Mouse (Mus musculus): ENCODE data around the gene Garem2. TPM values are rescaled to one million over a fixed set of nuclear protein-coding genes. Genes with fewer than 3 reads are reported as not detected.
A peak's percentile ranks its signal among the peaks of the same experiment; 100 is the strongest.

Gene Garem2
- polyA plus RNA-seq, 1 experiment from 2014 or later: 0.49 TPM

DNA sequence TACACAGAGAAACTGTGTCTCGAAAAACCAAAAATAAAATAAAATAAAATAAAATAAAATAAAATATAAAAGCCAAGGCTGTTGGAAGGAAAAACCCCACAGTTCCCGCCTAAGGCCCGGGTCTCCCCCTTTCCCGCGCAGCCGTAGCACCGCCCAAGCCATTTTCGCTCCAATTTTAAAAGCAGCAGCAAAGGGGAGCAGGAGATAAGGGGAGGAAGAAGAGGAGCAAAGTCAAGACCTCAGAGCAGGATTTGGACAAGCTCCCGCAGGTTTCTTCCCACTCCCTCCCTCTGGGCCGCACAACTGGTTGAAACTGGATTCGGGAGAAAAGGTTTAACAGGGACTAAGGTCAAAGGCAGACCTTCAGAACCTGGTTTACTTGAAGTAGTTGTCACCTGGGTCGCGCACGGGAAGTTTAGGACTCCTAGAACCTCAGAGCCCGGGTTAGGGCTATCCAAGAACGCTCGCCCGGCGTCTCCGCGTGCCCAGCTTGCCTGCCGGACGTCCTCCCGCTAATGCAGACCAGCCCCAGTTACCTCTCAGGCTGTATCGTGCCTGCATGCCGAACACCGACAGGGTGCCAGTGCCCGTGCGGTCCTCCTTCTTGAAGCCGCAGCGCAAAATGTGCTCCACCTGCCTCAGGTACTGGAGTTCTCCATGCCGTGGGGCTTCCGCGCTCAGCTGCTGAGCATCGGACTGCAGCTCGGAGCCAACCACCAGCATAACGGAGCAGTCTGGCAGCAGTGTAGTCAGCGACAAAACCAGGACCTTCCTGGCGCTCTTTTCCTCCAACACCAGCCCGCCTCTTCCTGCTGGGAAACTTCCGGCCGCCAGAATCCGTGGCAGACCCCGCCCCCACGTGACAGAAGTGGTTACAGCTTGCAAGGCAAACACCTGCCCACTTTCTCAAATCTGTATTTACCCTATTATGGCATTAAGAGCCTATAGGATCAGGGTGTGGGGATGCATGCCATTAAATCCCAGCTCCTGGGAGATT lies 31.8 kb upstream of the Garem2 start, which contains the start of gene Tyms:
TSS of gene Tyms (minus strand) at position 793 of the 997 bp plus-strand sequence.
- peak; percentile 94 for ATAC-seq (ENCODE audit: insufficient read depth)
- H3K4me3 ChIP-seq (ENCODE audit: low read depth, low read length): peak within 1 kb of the TSS; percentile 85
- peaks cover 36% of the 10 kb centered on the region for H3K36me3 ChIP-seq (ENCODE audit: insufficient read depth)
- no peaks in the 10 kb centered on the region for H3K27me3 ChIP-seq (ENCODE audit: insufficient read depth, low read length)
- peaks cover 4% of the 10 kb centered on the region; the same call in 1 of the 2 replicates for H3K4me1 ChIP-seq (ENCODE audit: insufficient read depth)
- H3K4me2 ChIP-seq: peak within 1 kb of the TSS; percentile 78
- H3K9ac ChIP-seq: peak within 1 kb of the TSS; percentile 87
- no peaks in the 10 kb centered on the region for H3K9me3 ChIP-seq (ENCODE audit: low read depth, low read length)
- no peak for TF ChIP-seq CTCF (IDR thresholded peaks at IDR 0.05; ENCODE audit: low read depth)
- 2% methylated on average over 45 of the region's 45 CpGs for WGBS
- peak within 1 kb of the TSS; percentile 95 for H3K27ac ChIP-seq (ENCODE audit: low read depth)
- DNase-seq: peak; percentile 90

- no peak overlapping the region for H3K9ac ChIP-seq
- TF ChIP-seq CTCF (IDR thresholded peaks at IDR 0.05; ENCODE audit: low read depth): no peak
- no peaks in the 10 kb centered on the region for H3K9me3 ChIP-seq (ENCODE audit: low read depth, low read length)
- no peak overlapping the region for H3K4me3 ChIP-seq (ENCODE audit: low read depth, low read length)
- no peaks in the 10 kb centered on the region for H3K27me3 ChIP-seq (ENCODE audit: insufficient read depth, low read length)
- no peak overlapping the region for H3K4me2 ChIP-seq
- H3K27ac ChIP-seq (ENCODE audit: low read depth): no peak overlapping the region
- DNase-seq: no peak
- H3K4me1 ChIP-seq (ENCODE audit: insufficient read depth): no peaks in the 10 kb centered on the region
- H3K36me3 ChIP-seq (ENCODE audit: insufficient read depth): no peaks in the 10 kb centered on the region
- 45% methylated on average over 13 of the region's 13 CpGs for WGBS
- ATAC-seq (ENCODE audit: insufficient read depth): no peak
Observed at GRCm38 (mm10) chr5:30092701-30093100, 12.3 kb upstream of the Garem2 start.

- TF ChIP-seq CTCF (IDR thresholded peaks at IDR 0.05; ENCODE audit: low read depth): no peak
- H3K4me3 ChIP-seq (ENCODE audit: low read depth, low read length): no peak overlapping the region
Observed at GRCm38 (mm10) chr5:30094399-30094798, 10.6 kb upstream of the Garem2 start.

GRCm38 (mm10) chr5:30095731-30096130 lies 9.2 kb upstream of the Garem2 start:
- no peaks in the 10 kb centered on the region for H3K36me3 ChIP-seq (ENCODE audit: insufficient read depth)
- no peaks in the 10 kb centered on the region for H3K4me1 ChIP-seq (ENCODE audit: insufficient read depth)
- ATAC-seq (ENCODE audit: insufficient read depth): no peak
- no peak for TF ChIP-seq CTCF (IDR thresholded peaks at IDR 0.05; ENCODE audit: low read depth)
- DNase-seq: no peak
- H3K9me3 ChIP-seq (ENCODE audit: low read depth, low read length): no peaks in the 10 kb centered on the region
- no peak overlapping the region for H3K27ac ChIP-seq (ENCODE audit: low read depth)
- 49% methylated on average over 6 of the region's 6 CpGs for WGBS
- H3K9ac ChIP-seq: no peak overlapping the region
- H3K27me3 ChIP-seq (ENCODE audit: insufficient read depth, low read length): no peaks in the 10 kb centered on the region
- no peak overlapping the region for H3K4me3 ChIP-seq (ENCODE audit: low read depth, low read length)
- H3K4me2 ChIP-seq: no peak overlapping the region

More at GRCm38 (mm10) chr5:30094399-30094798, 10.6 kb upstream of the Garem2 start:
- DNase-seq (no peak), ATAC-seq (ENCODE audit: insufficient read depth) (no peak)
- Histone ChIP-seq H3K4me1 (ENCODE audit: insufficient read depth) (no peaks in the 10 kb centered on the region), H3K9ac (no peak overlapping the region), H3K36me3 (ENCODE audit: insufficient read depth) (no peaks in the 10 kb centered on the region), H3K27ac (ENCODE audit: low read depth) (no peak overlapping the region), H3K4me2 (no peak overlapping the region), H3K27me3 (ENCODE audit: insufficient read depth, low read length) (no peaks in the 10 kb centered on the region), H3K9me3 (ENCODE audit: low read depth, low read length) (no peaks in the 10 kb centered on the region)
- WGBS: 35% methylated on average over 2 of the region's 2 CpGs

DNA sequence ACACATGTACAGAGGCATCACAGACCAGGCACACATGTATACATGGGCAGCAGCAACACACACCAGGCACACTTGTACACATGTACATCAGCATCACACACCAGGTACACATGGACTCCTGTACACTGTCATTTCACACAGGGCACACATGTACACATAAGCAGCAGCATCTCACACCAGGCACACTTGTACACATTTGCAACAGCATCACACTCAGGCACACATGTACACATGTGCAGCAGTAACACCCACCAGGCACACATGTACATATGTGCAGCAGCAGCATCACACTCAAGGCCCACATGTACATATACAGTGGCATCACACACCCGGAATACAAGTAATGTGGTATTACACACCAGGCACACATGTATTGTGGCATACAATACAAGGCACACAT lies 6.7 kb upstream of the Garem2 start:
- DNase-seq (no peak), ATAC-seq (ENCODE audit: insufficient read depth) (no peak)
- Histone ChIP-seq H3K4me1 (ENCODE audit: insufficient read depth) (no peaks in the 10 kb centered on the region), H3K27me3 (ENCODE audit: insufficient read depth, low read length) (0 out of 2 replicates have a peak, but pooled peaks cover 2% of the 10 kb centered on the region), H3K4me3 (ENCODE audit: low read depth, low read length) (no peak overlapping the region), H3K9me3 (ENCODE audit: low read depth, low read length) (no peaks in the 10 kb centered on the region), H3K4me2 (no peak overlapping the region), H3K9ac (no peak overlapping the region), H3K36me3 (ENCODE audit: insufficient read depth) (no peaks in the 10 kb centered on the region), H3K27ac (ENCODE audit: low read depth) (no peak overlapping the region)
- no peak for TF ChIP-seq CTCF (IDR thresholded peaks at IDR 0.05; ENCODE audit: low read depth)
- WGBS: 93% methylated on average over 1 of the region's 1 CpGs

- Histone ChIP-seq H3K4me1 (ENCODE audit: insufficient read depth) (no peaks in the 10 kb centered on the region), H3K4me3 (ENCODE audit: low read depth, low read length) (no peak overlapping the region), H3K9ac (no peak overlapping the region), H3K9me3 (ENCODE audit: low read depth, low read length) (no peaks in the 10 kb centered on the region), H3K27ac (ENCODE audit: low read depth) (no peak overlapping the region), H3K4me2 (no peak overlapping the region), H3K27me3 (ENCODE audit: insufficient read depth, low read length) (peaks cover 40% of the 10 kb centered on the region), H3K36me3 (ENCODE audit: insufficient read depth) (no peaks in the 10 kb centered on the region)
- WGBS: 82% methylated on average over 3 of the region's 3 CpGs
- no peak for DNase-seq
- TF ChIP-seq CTCF (IDR thresholded peaks at IDR 0.05; ENCODE audit: low read depth): no peak
- no peak for ATAC-seq (ENCODE audit: insufficient read depth)
Observed at GRCm38 (mm10) chr5:30103340-30103739, 1.6 kb upstream of the Garem2 start.

- H3K9me3 ChIP-seq (ENCODE audit: low read depth, low read length): no peaks in the 10 kb centered on the region
- H3K9ac ChIP-seq: no peak overlapping the region
- WGBS: 4% methylated on average over 12 of the region's 12 CpGs
- H3K27ac ChIP-seq (ENCODE audit: low read depth): no peak overlapping the region
- ATAC-seq (ENCODE audit: insufficient read depth): no peak
- no peaks in the 10 kb centered on the region for H3K4me1 ChIP-seq (ENCODE audit: insufficient read depth)
- no peaks in the 10 kb centered on the region for H3K36me3 ChIP-seq (ENCODE audit: insufficient read depth)
- peaks cover 40% of the 10 kb centered on the region for H3K27me3 ChIP-seq (ENCODE audit: insufficient read depth, low read length)
- no peak overlapping the region for H3K4me3 ChIP-seq (ENCODE audit: low read depth, low read length)
- TF ChIP-seq CTCF (IDR thresholded peaks at IDR 0.05; ENCODE audit: low read depth): peak; percentile 66
- H3K4me2 ChIP-seq: peak overlapping the region; percentile 93
- peak; percentile 78 for DNase-seq
Observed at GRCm38 (mm10) chr5:30104339-30104738, 622 bp upstream of the Garem2 start.

Measured in lung, embryonic 14.5 days (tissue).